Mouse (Mus musculus) neural tube, embryonic 14.5 days (tissue): ENCODE results near the gene Ccni. TPM values are rescaled to one million over a fixed set of nuclear protein-coding genes. Genes with fewer than 3 reads are reported as not detected.

Experiments used
- ATAC-seq: fragments of 200-750 bp; cut with Nextera tagmentation; 2 replicates; pipeline ENCODE4 v1.8.0; 2017; ENCODE audit warnings: low read depth, mild to moderate bottlenecking, moderate TSS enrichment, moderate library complexity
- H3K27ac ChIP-seq: fragments of 300-500 bp; sonication (generic); 2 replicates; pipeline ENCODE4 v1.5.1; 2014; ENCODE audit warnings: low read depth, mild to moderate bottlenecking, control low read depth, low read length, moderate library complexity, mixed read lengths
- H3K27me3 ChIP-seq: fragments of 300-500 bp; sonication (generic); 2 replicates; pipeline ENCODE4 v1.6.1; 2014; ENCODE audit warnings: low read length; ENCODE audit not compliant: control insufficient read depth, insufficient read depth
- H3K36me3 ChIP-seq: fragments of 300-500 bp; sonication (generic); 2 replicates; pipeline ENCODE4 v1.6.1; 2014; ENCODE audit warnings: low read length, mixed read lengths; ENCODE audit not compliant: control insufficient read depth, insufficient read depth
- H3K4me1 ChIP-seq: fragments of 300-500 bp; sonication (generic); 2 replicates; pipeline ENCODE4 v1.6.1; 2014; ENCODE audit warnings: low read length; ENCODE audit not compliant: control insufficient read depth, insufficient read depth
- H3K4me2 ChIP-seq: fragments of 300-500 bp; sonication (generic); 2 replicates; pipeline ENCODE4 v1.6.1; 2014; ENCODE audit warnings: mild to moderate bottlenecking, low read depth, low read length, control low read depth
- H3K4me3 ChIP-seq: fragments of 300-500 bp; sonication (generic); 2 replicates; pipeline ENCODE4 v1.5.1; 2014; ENCODE audit warnings: low read depth, low read length, control low read depth, mixed read lengths
- H3K9ac ChIP-seq: fragments of 300-500 bp; sonication (generic); replicated peaks from 2 replicates; pipeline ENCODE4 v1.6.1; 2014; ENCODE audit warnings: low read depth, mild to moderate bottlenecking, control low read depth, low read length, mixed read lengths
- H3K9me3 ChIP-seq: fragments of 300-500 bp; sonication (generic); 2 replicates; pipeline ENCODE4 v1.6.1; 2016; ENCODE audit warnings: low read length; ENCODE audit not compliant: control insufficient read depth
- WGBS: fragments of 180-500 bp; shearing (Covaris S2); extraction: QIAGEN DNeasy Blood & Tissue Kit; methylation state at CpG from one replicate; pipeline ENCODE4 v1.1.7; 2014; 5-methylcytosine and 5-hydroxymethylcytosine counted together
- polyA plus RNA-seq: library from polyadenylated mRNA; unstranded; fragments of >200 nt; fragmentation: Nextera tagmentation; extraction: Ambion mirVana; gene quantifications from 2 replicates; pipeline ENCODE4 v1.2.1, GENCODE M21; 2014

The Ccni gene
- polyA plus RNA-seq, 1 experiment from 2014 or later = 145 TPM

DNA sequence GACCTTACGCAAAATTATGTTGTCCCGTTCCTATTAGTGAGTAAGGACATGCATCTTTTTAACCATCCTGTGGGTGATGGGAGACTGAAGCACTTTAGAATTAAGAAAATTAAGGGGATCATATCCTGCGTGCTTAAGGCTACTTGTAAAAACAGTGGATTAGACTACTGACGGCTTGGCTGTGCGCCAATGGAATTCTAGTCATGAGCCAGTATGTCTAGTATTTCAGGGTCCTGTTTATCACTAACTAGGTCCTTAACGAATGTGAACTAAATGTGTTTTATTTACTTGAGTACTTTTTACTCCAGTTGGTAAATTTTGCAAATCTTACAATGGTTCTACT lies 682 bp upstream of the Ccni start:
- Histone ChIP-seq H3K4me2 (peak overlapping the region; percentile 62), H3K27ac (peak overlapping the region; percentile 92), H3K9me3 (no peaks in the 10 kb centered on the region), H3K9ac (peak overlapping the region; percentile 91; the same call in 1 of the 2 replicates), H3K4me1 (peaks cover 15% of the 10 kb centered on the region), H3K36me3 (no peaks in the 10 kb centered on the region), H3K4me3 (peak overlapping the region; percentile 92), H3K27me3 (no peaks in the 10 kb centered on the region)
- WGBS = 8% methylated on average over 6 of the region's 6 CpGs
- no peak for ATAC-seq

DNA sequence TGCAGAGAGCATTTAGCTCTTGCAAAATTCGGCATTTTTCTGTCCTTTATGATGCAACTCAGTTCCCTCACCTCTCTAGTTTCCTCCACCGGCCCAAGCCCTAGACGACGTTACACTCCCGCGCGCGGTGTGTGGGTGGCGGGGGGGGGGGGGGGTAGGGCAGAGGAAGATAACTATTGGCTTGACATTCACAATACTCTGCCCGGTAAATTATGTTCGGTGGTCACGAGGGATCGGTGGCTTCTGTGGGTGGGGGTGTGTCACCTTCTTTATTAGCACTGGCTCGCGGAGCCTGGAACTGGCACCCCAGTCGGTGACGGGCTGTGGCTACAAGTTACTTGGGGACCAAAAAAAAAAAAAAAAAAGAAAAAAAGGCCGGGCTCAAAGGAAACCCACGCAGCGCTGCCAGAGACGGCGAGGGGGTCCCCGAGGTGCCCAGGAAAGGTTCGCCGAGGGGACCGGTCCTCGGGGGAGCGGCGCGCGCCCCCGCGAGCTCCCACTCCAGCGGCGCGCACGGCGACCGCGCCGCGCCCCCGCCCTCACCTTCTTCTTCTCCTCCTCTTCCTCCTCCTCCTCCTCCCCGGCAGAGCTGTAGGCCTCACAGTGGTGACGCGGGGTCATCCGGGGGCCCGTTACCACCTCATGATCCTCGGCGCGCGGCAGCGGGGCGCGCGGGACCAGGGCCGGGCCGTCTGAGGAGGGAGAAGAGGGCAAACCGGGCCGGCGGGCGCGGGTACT lies 755 bp downstream of the Ccni start:
- peak; percentile 66 for ATAC-seq
- under 1% methylated on average over 48 of the region's 63 CpGs for WGBS

DNA sequence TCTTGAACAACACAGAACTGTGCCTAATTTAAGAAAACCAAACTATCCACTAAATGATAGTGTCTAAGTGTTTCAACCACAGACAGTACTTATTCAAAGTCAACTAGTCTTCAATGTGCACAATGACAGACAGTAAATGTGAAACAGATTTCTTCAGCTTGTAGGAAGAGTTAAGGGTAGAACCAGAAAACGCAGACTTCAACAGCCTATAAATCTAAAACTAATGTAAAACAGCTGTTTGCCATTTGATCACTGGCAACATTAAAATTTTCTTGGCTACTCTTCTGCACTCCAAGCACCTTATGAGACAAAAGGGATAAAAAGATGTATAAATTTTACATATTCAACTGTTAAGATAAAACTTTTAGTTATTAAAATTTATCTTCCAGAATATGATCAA lies 5.1 kb downstream of the Ccni start:
- no peaks in the 10 kb centered on the region for H3K27me3 ChIP-seq
- H3K36me3 ChIP-seq = peaks cover 25% of the 10 kb centered on the region
- no peak overlapping the region for H3K9ac ChIP-seq
- no peak overlapping the region for H3K27ac ChIP-seq
- H3K4me3 ChIP-seq = no peak overlapping the region
- H3K4me2 ChIP-seq = no peak overlapping the region
- H3K4me1 ChIP-seq = peaks cover 15% of the 10 kb centered on the region
- no peaks in the 10 kb centered on the region for H3K9me3 ChIP-seq
- 88% methylated on average over 1 of the region's 1 CpGs for WGBS
- ATAC-seq = no peak

More for the DNA sequence above, 755 bp downstream of the Ccni start:
- Histone ChIP-seq H3K9me3 (no peaks in the 10 kb centered on the region), H3K4me1 (peaks cover 15% of the 10 kb centered on the region), H3K27me3 (no peaks in the 10 kb centered on the region), H3K4me3 (peak overlapping the region; percentile 92), H3K9ac (peak overlapping the region; percentile 91), H3K27ac (peak overlapping the region; percentile 92), H3K36me3 (peaks cover 7% of the 10 kb centered on the region; the same call in 1 of the 2 replicates), H3K4me2 (peak overlapping the region; percentile 89)

DNA sequence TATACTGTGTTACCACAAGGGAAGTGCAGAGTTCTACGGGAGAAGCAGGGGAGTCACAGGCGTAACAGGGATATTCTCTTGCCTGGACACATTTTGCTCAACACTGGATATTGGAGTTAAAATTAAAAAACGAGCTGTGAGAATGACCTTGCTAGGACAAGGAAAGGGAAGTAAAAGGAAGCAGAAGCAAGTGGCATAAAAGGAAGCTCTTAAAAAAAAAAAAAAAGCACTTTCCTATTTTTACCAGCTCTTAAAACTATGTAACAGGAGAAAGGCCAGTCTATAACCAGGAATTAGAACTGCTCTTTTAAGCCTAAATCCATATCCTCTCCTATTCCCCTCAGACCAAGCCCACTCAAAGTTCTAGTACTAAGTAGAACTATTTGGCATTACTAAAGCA lies 8.1 kb downstream of the Ccni start:
- Histone ChIP-seq H3K36me3 (peaks cover 25% of the 10 kb centered on the region), H3K27ac (no peak overlapping the region), H3K27me3 (no peaks in the 10 kb centered on the region), H3K9me3 (no peaks in the 10 kb centered on the region), H3K4me2 (no peak overlapping the region), H3K9ac (no peak overlapping the region), H3K4me3 (no peak overlapping the region), H3K4me1 (peaks cover 4% of the 10 kb centered on the region)
- no peak for ATAC-seq
- 95% methylated on average over 3 of the region's 3 CpGs for WGBS

DNA sequence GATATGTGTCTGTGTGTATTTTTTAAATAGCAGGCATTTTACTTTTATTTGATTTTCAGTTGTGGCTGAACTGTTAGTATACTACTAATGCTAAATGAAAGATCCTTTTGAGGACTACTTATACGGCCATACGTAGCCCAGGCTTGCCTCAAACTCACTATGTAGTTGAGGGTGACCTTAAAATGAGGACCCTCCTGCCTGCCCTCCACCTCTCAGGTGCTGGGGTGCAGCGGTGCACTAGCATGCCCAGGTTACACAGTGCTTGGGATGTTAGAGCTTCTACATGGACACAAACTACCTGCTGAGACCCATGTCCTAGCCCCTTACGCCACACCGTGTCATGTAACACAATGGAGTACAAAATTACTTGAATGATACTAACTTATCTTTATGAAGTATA lies 15.9 kb downstream of the Ccni start:
- no peak for ATAC-seq
- no peaks in the 10 kb centered on the region for H3K4me1 ChIP-seq
- H3K36me3 ChIP-seq = peaks cover 20% of the 10 kb centered on the region; the same call in 1 of the 2 replicates
- H3K9ac ChIP-seq = no peak overlapping the region
- no peak overlapping the region for H3K4me3 ChIP-seq
- no peaks in the 10 kb centered on the region for H3K27me3 ChIP-seq
- H3K27ac ChIP-seq = no peak overlapping the region
- no peak overlapping the region for H3K4me2 ChIP-seq
- WGBS = 97% methylated on average over 5 of the region's 5 CpGs
- H3K9me3 ChIP-seq = no peaks in the 10 kb centered on the region

DNA sequence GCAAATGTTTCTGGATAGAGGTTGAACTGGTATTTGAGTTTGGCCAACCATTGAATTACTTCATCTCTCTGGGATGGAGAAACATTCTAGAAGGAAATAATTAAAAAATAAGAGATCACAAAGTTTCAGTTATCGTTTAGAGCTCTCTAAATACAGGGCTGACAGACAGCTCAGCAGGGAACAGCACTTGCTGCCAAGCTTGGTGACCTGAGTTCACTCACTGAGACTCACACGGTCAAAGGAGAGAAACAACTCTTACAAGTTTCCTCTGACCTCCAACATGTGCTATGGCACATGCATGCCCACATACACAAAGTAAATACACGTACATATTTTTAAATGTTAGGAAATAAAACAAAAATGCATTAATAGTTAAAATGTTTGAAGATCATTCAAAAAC lies 16.7 kb downstream of the Ccni start:
- Histone ChIP-seq H3K9me3 (no peaks in the 10 kb centered on the region), H3K36me3 (peaks cover 27% of the 10 kb centered on the region), H3K27me3 (no peaks in the 10 kb centered on the region), H3K4me1 (no peaks in the 10 kb centered on the region), H3K4me3 (no peak overlapping the region), H3K27ac (no peak overlapping the region), H3K9ac (no peak overlapping the region), H3K4me2 (no peak overlapping the region)
- 77% methylated on average over 3 of the region's 3 CpGs for WGBS
- no peak for ATAC-seq

DNA sequence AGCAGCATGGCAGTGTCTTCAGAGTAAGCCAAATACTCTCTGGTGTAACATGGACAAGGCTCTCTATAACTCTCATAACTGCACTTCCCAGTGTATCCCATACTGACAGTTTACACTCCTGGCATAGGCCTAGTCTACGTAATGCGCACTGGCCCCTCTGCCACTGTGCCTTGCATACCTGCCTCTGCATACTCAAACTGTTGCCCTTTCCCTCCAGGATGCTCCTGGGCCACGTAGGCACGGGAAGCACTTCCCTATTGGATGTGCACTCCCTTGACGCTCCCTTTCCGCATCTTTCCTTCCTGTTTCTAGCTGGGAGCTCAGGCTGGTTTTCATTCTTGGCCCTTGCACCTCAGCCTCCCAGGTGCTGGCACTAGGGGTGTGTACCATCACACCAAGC lies 21.7 kb downstream of the Ccni start:
- H3K36me3 ChIP-seq = peaks cover 31% of the 10 kb centered on the region
- no peak overlapping the region for H3K4me3 ChIP-seq
- no peak for ATAC-seq
- H3K4me2 ChIP-seq = no peak overlapping the region
- H3K27me3 ChIP-seq = no peaks in the 10 kb centered on the region
- no peaks in the 10 kb centered on the region for H3K9me3 ChIP-seq
- 89% methylated on average over 6 of the region's 6 CpGs for WGBS
- H3K27ac ChIP-seq = no peak overlapping the region
- no peaks in the 10 kb centered on the region for H3K4me1 ChIP-seq
- H3K9ac ChIP-seq = no peak overlapping the region

DNA sequence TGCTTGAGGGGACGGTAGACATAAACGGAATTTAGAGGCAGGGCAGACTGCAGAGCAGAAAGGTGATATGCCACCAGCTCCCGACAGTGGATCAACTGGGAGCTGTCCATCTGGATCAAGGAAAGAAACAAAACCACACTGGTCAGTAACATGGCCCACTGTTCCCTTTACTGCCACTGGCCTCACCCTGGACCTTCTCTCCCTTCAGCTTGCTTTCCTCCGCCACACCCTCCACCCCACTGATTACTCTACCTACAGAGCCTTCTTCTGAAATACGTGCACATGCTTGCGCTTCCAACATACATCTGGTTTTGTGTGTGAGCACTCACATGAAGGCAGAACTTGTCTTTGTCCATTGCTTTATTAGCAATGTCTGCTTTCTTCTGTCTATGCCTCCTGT lies 23.0 kb downstream of the Ccni start:
- Histone ChIP-seq H3K27me3 (no peaks in the 10 kb centered on the region), H3K9ac (no peak overlapping the region), H3K27ac (no peak overlapping the region), H3K4me3 (no peak overlapping the region), H3K9me3 (no peaks in the 10 kb centered on the region), H3K4me1 (no peaks in the 10 kb centered on the region), H3K36me3 (peaks cover 29% of the 10 kb centered on the region), H3K4me2 (no peak overlapping the region)
- ATAC-seq = no peak
- 84% methylated on average over 6 of the region's 6 CpGs for WGBS

DNA sequence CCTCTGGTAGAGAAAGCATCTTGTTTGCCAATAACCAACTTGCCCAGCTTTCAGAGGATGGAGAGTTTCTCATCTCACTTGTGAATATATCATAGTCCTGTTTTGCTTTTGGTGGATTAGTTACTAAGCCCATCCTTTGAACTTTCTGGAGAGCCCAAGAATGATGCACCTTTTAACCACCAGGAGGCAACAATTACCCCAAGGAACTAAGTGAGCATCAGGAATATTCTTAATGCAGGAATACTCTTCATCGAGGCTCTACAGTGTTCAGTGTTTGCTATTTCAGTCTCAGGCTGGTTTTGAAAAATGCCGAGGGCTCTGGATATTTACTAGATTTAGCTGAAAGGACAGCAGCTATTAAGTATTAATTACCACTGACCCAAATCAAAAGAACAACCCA lies 26.0 kb downstream of the Ccni start:
- H3K36me3 ChIP-seq = peaks cover 14% of the 10 kb centered on the region
- WGBS = 83% methylated on average over 2 of the region's 2 CpGs
- ATAC-seq = no peak

More for the DNA sequence above, 26.0 kb downstream of the Ccni start:
- H3K9me3 ChIP-seq = no peaks in the 10 kb centered on the region
- no peak overlapping the region for H3K9ac ChIP-seq
- H3K4me3 ChIP-seq = no peak overlapping the region
- H3K4me2 ChIP-seq = no peak overlapping the region
- H3K27ac ChIP-seq = no peak overlapping the region
- H3K4me1 ChIP-seq = no peaks in the 10 kb centered on the region
- H3K27me3 ChIP-seq = no peaks in the 10 kb centered on the region
